Mouse (Mus musculus): ENCODE results near the gene Tomm70a. TPM values are rescaled to one million over a fixed set of nuclear protein-coding genes. Genes with fewer than 3 reads are reported as not detected.
"Not testable (repeated sequence)": the region's sequence is repeated elsewhere in the genome, so short reads cannot be mapped to it uniquely, and the experiment has no call there.

Gene Tomm70a
- total RNA-seq, 2 experiments from 2014 or later = 33.9 to 36.9 TPM

DNA sequence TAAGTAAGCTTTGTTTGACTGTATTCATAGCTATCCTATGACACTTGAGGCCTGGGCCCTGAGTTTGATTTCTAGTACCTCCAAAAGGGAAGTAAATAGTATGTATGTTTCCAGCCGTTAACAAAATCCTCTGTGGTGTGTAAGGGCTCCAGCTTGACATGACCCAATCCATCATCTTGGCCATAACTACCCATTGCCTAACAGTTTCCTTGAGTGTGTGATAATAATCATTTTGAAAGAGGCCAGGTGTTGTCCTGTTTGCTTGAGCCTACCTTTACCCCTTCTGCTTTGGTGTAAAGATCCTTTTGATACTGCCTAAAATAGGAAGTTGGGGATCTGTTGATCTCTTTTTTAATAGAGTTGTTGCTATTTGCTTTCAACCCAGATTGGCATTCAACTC, 10.8 kb downstream of the Tomm70a start:
- DNase-seq = no peak
- intact Hi-C loops (cut with DNase I; ENCODE audit: low total_unique reads) = no loop called here

DNA sequence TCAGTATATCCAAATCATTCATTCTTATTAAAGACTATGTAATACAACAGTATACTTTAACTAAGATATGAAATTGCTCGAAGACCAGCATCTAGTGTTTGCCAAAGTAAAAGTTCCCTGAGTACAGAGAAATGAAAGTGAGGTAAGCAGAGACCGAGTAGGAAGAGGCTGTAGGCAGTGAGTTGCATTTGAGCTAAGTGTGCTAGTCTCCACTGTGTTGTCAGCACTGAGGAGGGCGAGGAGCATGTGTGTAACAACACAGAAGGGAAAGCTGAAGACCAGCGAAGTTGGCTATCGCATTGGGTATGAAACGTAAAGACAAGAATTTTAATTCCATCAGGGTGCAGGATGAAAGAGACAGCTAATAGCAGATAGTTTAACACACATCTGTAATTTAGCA, 12.1 kb downstream of the Tomm70a start:
- DNase-seq = no peak
- intact Hi-C loops (cut with DNase I; ENCODE audit: low total_unique reads) = no loop called here

DNA sequence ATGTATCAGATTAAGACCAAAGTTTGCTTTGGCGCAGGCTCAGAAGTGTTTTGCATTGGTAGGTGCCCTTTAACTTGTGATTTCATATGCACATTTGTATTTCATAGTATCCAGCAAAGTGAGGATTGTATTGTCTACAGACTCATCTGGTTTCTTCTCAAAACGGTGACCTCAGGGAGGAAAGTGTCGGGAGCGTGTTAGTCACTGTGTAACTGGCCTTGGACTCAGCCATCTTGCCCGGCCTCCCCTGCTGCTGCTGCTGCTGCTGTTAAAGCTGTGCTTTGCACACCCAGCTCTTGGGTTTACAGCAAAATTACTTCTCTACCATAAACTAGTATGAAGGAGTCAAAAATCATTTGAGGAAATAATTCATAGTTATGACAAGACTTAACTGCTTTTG, 23.2 kb downstream of the Tomm70a start:
- no peak for DNase-seq
- intact Hi-C loops (cut with DNase I; ENCODE audit: low total_unique reads) = no loop called here

DNA sequence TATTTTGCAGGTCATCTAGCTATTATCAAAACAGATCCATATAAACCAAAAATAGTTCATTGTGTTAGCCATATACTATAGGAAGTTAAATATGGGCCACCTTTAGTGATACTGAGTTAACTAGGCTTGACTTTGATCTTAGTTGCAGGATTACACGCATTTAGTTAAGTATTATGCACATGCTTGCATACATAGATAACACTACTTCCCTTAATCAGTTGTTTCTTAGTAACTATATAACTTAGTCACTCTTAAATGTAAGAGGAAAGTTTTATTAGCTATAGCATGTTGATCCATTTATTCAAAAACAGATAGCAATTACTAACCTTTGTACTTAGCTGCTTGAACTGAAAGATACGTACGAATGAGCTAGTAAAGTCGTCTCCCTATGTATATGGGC, 29.9 kb downstream of the Tomm70a start:
- intact Hi-C loops (cut with DNase I; ENCODE audit: low total_unique reads) = no loop called here
- DNase-seq = no peak

DNA sequence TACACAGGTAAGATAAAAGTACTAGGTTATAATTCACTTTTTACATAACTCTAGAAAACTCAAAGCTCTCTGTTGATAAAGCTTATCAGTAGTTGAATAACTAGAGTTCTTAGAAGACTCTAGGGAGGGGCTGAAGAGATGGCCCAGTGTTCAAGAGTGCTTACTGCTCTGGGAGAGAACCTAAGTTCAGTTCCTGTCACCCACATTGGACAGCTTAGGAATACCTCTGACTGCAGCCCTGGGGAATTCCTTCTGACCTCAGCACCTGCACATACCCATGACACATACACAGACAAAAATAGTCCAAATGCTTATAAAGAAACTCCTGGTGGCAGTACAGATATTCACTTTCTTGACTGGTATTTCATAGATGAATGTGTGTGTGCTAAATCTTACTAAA, 34.4 kb downstream of the Tomm70a start:
- intact Hi-C loops (cut with DNase I; ENCODE audit: low total_unique reads) = no loop called here
- DNase-seq = no peak

DNA sequence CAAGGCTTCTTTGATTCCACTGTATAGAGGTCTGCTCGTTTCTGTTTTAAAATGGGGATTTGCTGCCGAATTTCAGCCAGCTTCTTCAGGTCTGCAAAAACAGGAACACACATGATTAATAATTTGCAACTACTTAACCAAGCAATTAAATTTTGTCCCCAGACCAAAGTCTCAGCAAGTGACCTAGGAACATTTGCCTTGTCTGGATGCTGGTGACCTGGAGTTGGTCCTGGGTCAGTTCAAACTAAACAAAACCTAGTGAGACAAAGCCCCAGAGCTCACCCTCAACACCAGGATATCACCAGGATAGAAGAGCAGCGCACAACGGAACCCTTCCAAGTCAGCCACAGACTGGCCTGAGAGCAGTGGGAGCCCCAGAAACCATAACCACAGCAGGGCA, 35.6 kb downstream of the Tomm70a start:
- intact Hi-C loops (cut with DNase I; ENCODE audit: low total_unique reads) = no loop called here
- DNase-seq = no peak

DNA sequence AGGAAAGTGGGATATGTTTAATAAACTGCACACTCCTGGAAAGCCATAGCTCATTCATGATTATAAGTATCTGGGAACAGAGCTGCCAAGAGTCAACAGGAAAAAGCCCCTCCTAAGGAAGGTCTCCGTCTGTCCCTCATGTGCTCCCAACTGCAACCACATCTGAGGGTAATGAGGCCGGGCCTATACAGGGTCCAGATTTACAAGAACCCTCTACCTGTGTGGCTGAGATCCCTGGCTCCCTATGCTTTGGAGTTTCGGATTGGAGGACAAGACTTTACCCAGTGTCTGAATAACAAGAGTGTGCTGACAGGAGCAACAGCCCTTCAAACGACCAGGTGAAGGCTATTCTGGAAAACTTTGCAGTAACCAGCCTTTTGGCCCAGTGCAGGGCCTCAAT, 36.2 kb downstream of the Tomm70a start:
- no peak for DNase-seq
- intact Hi-C loops (cut with DNase I; ENCODE audit: low total_unique reads) = no loop called here

DNA sequence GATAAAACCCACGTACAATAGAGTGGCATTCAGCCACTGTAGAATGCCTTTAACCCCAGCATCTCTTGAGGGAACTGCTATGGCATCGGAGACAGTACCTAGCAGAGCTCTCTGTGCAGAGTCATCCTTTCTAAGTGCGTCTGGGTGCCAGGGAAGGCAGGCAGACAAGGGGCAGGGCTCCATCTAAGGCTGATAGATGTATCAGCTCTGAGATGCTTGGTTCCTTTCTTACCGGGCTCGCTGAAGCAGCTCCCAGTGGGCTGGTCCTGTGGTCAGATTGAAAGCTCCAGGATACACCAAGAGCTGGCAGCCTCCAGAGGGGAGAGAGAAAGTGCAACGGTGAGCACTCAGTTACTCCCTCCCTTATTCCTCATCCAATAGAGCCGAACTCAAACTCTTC, 38.3 kb downstream of the Tomm70a start:
- intact Hi-C loops (cut with DNase I; ENCODE audit: low total_unique reads) = no loop called here
- no peak for DNase-seq

DNA sequence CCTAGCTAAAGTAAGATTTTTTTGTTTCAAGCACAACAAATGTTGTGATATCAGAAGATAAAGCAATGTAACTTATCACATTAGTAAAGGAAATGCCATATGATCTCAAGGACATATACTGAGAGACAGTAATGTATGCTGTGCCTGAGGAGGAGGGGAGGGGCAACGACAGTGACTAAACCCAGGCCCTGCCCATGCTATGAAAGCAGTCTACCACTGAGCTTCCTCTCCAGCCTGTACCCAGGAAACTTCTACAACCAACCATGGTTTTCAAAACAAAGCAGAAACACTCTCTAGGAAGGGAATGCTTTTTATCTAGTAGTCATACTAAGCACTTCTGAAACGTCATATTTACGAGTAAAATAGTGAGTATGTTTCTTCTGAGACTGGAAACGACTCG, 41.3 kb downstream of the Tomm70a start:
- intact Hi-C loops (cut with DNase I; ENCODE audit: low total_unique reads) = no loop called here
- DNase-seq = no peak

DNA sequence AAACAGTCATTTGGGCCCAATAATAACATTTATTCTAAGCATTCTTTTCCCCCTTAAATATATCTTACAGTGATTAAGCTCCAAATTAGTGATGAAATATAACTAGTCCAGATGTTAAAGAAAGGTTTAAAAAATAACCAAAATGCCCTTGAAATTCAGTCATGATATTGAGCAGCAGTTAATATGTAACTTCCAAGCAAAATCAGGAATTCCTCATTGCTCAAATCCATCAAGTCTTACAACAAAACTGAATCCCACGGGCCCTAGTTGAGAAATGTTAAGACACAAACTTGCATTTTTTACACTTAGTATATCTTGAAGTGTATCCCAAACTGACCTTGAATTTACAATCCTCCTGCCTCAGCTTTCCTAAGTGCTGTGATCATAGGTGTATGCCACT, 42.2 kb downstream of the Tomm70a start:
- no peak for DNase-seq
- intact Hi-C loops (cut with DNase I; ENCODE audit: low total_unique reads) = no loop called here

DNA sequence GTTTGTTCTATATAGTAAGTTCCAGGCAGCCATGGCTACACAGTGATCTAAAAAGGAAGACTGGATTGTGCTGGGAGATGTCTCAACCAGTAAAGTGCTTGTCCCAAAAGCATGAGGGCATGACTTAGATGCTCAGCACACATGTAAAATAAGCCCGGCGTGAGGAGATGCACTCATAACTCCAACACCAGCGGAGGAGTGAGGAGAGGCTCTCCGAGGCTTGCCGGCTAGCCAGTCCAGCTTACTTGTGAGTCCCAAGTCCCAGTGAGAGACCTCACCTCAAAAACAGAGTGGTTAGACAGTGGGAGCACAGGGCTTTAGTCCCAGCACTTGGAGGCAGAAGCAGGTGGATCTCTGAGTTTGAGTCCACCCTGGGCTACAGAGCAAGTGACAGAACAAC, 43.7 kb downstream of the Tomm70a start:
- intact Hi-C loops (cut with DNase I; ENCODE audit: low total_unique reads) = no loop called here
- no peak for DNase-seq

DNA sequence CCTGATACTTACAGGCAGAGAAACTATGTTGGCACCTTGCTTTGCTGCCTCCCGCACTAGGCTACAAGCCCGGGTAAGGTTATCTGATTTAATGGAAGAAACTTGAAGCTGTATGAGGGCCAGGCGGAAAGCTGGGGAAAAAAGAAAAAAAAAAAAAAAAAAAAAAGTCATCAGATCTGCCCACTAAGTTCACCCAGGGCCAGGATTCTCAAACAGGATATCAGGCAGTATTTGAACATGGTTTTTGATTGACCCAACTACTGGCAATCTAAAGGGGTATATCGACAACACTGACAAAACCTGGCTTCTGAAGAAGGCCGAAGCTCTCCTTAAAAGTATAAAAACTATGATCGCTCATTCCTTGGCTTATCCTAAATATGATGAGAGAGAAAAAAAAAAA, 44.6 kb downstream of the Tomm70a start:
- intact Hi-C loops (cut with DNase I; ENCODE audit: low total_unique reads) = no loop called here
- DNase-seq = no peak

DNA sequence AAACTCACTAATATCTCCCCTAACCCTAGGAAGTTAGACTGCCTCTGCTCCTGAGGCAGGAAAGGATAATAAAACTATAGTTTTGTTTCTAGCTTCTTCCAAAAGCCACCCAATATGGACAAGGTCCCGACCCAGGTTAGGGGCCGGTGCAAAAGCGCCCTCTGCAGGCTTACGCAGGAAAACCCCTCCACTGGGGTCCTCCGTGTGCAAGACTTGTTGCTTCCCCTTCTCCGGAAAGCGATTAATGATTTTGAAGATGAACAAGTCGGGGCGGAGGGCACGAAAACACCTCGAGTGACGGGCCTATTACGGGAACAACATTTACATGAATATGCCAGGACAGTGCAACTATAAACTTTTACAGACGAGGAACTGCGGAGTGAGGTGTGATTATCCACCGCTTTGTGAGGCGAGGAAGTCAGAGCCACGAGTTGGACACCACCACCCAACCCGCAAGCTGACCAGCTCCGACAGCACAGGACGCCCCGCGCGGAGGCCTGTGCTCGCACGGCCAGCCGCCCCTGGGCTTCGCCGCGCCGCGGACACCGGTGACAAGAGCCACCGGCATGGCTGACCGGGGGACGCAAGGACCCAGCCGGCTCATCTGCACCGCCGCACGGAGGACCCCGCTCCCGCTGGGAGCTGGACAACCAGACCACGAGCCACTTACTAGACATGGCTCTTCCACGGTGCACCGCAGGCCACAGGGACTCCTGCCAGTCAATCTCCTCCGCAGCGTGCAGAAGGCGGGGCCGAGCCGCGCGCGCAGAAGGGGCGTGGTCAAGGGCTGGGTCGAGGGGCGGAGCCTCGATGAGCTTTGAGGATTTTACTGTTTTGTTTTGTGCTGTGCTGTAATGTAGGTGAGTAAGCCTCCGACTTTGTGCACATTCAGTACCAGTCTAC, 45.4 kb downstream of the Tomm70a start, which contains the start of gene Nit2:
Nit2 (minus strand) TSS at position 731 of the 903 bp plus-strand sequence.
- DNase-seq = peak; percentile 94
- intact Hi-C loops (cut with DNase I; ENCODE audit: low total_unique reads) = no loop called here

DNA sequence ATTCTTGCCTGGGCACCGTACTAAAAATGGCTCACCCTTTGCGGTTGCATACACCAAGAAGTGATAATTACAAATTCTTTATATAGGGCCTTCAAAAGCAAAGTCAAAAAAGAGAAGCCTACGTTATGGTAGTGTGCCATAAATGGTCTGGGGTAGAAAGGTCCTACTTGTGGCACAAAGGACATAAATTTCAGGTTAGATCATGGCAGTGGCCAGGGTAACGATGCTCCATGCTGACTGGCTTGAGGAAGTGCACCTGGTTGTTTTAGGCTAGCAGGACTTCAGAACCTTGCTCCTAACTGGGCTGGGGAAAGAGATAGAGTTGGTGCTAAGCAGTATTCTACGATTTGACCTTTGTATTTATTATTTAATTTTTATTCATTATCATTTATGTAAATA, 46.0 kb downstream of the Tomm70a start:
- intact Hi-C loops (cut with DNase I; ENCODE audit: low total_unique reads) = no loop called here
- no peak for DNase-seq

DNA sequence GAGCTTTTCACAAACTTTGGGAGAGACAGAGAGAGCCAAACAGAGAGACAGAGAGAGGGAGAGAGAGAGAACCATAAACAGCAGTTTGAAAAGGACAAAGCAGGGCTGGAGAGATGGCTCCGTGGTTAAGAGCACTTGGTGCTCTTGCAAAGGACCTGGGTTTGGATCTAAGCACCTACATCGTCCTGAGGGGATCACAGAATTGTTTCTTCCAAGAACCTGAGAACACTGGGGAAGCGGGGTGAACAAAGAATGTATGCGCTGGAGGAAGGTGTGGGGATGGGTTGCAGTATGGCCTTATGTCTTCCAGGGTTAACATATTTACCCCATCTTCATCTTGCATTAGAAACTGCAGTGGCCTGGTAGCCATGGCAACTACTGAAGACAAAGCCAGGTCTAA, 46.7 kb downstream of the Tomm70a start:
- intact Hi-C loops (cut with DNase I; ENCODE audit: low total_unique reads) = no loop called here
- no peak for DNase-seq

DNA sequence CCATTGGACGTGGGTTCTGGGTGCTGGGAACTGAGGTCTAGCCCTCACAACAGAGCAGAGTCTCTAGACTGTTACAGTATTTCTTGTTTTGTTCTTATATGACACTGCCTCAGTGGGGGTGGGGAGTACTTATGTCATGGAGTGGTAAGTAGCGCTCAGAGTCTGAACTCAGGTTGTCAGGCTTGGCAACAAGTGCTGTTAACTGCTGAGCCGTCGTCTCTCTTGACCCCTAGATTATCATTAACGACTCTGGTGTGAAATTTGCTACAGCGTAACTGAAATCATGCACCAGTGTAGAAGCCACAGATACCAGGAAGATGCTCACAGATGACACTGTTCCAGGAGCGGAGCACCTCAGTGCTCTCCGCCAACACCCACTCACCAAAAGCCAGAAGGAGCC, 49.7 kb downstream of the Tomm70a start:
- intact Hi-C loops (cut with DNase I; ENCODE audit: low total_unique reads) = no loop called here
- no peak for DNase-seq

DNA sequence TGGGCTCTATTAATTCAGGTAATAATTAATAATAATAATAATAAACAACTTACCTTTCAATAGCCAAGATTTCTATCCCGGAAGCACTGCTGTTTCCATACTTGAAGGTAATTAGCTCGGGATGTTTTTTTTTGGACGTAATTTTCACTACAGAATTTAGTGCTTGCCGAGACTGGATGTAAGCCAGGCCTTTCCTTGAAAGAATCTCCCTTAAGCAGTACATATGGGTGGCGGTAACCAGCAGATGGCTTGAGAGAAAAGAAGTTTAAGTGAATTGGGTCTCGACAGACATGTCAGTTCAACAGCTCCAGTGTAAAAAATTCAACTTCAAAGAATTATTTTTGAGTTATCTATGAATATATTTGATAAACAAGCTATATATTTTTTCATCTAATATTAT, 50.1 kb downstream of the Tomm70a start:
- intact Hi-C loops (cut with DNase I; ENCODE audit: low total_unique reads) = no loop called here
- DNase-seq = no peak

DNA sequence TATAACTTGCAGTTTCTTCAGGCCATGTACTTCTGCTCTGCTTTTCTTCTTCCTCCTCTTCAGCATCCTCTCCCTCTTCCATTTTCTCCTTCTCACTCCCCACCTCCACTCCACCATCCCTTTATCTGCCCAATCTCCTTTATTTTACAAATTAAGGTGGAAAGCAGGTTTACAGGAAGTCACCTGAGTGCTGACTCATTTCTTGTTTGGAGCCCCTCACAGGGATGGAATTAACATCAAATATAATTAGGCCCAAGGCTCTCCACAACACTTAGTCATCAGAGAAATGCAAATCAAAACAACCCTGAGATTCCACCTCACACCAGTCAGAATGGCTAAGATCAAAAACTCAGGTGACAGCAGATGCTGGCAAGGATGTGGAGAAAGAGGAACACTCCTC, 53.0 kb downstream of the Tomm70a start:
- intact Hi-C loops (cut with DNase I; ENCODE audit: low total_unique reads); DNase-seq: not testable (repeated sequence)

DNA sequence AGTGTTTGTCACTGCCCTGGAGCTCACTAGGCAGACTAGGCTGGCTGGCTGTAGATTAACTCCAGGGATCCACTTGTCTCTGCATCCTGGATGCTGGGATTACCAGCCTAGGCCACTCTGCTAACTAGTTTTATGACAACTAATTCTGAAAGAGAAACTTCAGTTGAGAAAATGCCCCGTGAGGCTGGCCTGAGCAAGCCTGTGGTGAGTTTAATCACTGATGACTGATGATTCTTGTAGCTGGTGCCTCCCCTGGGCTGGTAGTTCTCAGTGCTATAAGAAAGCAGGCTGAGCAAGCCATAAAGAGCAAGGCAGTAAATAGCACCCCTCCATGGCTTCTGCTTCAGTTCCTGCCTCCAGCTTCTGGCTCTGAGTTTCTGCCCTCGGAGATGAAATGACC, 54.2 kb downstream of the Tomm70a start:
- intact Hi-C loops (cut with DNase I; ENCODE audit: low total_unique reads) = no loop called here
- DNase-seq = no peak

DNA sequence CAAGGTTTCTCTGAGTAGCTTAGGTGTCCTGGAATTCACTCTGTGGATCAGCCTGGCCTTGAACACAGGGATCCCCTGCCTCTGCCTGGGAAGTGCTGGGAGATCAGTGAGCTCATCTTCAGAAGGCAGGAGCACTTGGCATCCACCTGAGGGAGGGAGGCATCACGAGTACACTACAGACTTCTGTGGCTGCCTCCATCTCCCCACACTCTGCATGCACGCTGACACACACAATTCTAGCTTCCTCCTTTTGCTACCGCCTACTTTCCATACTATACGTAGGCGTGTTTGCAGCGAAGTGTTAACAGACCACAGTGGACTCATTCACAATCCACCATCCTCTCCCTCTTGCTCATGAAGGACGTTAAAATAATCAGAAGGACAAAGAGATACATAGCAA, 54.8 kb downstream of the Tomm70a start:
- intact Hi-C loops (cut with DNase I; ENCODE audit: low total_unique reads) = no loop called here
- no peak for DNase-seq

DNA sequence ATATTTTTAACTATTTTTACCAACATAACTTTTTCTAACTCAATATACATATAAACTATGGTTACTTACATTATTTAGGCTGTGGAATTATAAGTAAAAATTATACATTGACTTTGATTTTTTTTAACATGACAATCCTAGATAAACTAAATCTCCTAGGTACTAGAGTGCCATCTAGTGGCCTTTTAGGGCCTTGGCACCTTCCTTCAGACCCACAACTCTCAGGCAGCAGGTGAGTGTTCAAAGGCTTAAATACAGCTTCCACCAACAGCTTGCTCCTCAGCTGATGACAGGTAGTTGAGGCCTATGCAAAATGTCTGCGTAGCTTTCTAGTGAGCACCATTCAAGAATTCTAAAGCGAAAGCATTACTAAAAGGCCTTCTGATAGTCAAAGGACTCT, 55.8 kb downstream of the Tomm70a start:
- no peak for DNase-seq
- intact Hi-C loops (cut with DNase I; ENCODE audit: low total_unique reads) = no loop called here

DNA sequence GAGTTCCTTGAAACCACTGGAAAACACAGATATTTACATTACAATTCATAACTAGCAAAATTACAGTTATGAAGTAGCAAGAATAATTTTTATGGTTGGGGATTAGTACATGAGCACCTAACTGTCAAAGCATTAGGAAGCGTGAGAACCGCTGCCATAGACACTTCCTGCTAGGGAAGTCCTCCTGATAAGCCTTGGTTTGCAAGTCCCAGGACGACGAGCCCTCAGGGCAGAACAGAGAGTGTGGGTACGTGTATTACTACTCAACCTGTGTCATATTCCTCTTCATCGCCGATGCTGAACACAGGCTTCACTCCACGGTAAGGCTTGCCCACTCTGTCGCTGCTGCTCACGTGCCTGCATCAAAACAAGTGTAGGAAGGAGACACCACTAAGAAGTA, 56.2 kb downstream of the Tomm70a start:
- DNase-seq = no peak
- intact Hi-C loops (cut with DNase I; ENCODE audit: low total_unique reads) = no loop called here

All from gastrocnemius, postnatal 14 days (tissue).